Mouse (Mus musculus): Measurements from ENCODE around the gene Gm20547.

DNA sequence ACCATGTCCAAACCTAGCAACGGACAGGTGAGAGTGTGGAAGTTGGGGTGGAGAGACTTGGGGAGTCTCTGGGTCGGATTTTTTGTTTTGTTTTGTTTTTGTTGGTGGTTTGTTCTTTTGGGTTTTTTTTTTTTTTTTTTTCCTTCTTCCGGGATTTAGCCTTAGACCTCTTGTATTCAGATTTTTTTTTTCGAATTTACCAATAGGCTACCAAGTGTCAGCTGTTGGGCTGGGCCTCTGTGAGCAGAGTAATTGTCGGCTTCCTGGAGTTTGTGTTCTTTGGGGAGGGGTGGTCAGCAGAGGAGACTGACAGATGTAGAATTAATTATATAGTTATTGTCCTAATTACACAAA, 18.0 kb upstream of the Gm20547 start:
- TF ChIP-seq CTCF (IDR thresholded peaks at IDR 0.05; ENCODE audit: insufficient read depth, low read length), result no peak
- no peak for TF ChIP-seq POLR2A (IDR thresholded peaks at IDR 0.05; ENCODE audit: borderline replicate concordance, extremely low read depth, low read depth, low read length)

All from lung, adult 2 months (tissue).